Mouse (Mus musculus) myocyte (in vitro differentiated cells): ENCODE data around the gene Pld3.

ENCODE experiments used
- CEBPB ChIP-seq: IDR thresholded peaks from 2 replicates; pipeline ENCODE4 v1.6.1; 2011; ENCODE audit warnings: mild to moderate bottlenecking, moderate library complexity; ENCODE audit not compliant: poor library complexity, insufficient read depth, severe bottlenecking
- MAX ChIP-seq: IDR thresholded peaks from one replicate; pipeline ENCODE4 v1.6.1; 2011; ENCODE audit warnings: low read depth, mild to moderate bottlenecking, control low read depth
- MYOD1 ChIP-seq, 3 experiments: IDR thresholded peaks; one replicate each; pipeline ENCODE4 v1.6.1; 2011; ENCODE audit warnings: control low read depth in 2 of 3, low read depth in 2 of 3, mild to moderate bottlenecking in 2 of 3, moderate library complexity in 1 of 3; ENCODE audit not compliant: insufficient read length in 2 of 3, control insufficient read depth in 1 of 3
- MYOG ChIP-seq, 3 experiments: IDR thresholded peaks; one replicate each; pipeline ENCODE4 v1.6.1; 2011; ENCODE audit warnings: control low read depth in 2 of 3, low read depth in 2 of 3, mild to moderate bottlenecking in 2 of 3; ENCODE audit not compliant: insufficient read length in 2 of 3, control insufficient read depth in 1 of 3, insufficient read depth in 1 of 3
- POLR2A ChIP-seq: IDR thresholded peaks from one replicate; pipeline ENCODE4 v1.6.1; 2011; ENCODE audit warnings: low read depth, mild to moderate bottlenecking, control low read depth, moderate library complexity; ENCODE audit not compliant: insufficient read length
- REST ChIP-seq: IDR thresholded peaks from one replicate; pipeline ENCODE4 v1.6.1; 2011; ENCODE audit warnings: mild to moderate bottlenecking, control low read depth, moderate library complexity; ENCODE audit not compliant: insufficient read depth, insufficient read length
- TCF12 ChIP-seq: IDR thresholded peaks from one replicate; pipeline ENCODE4 v1.6.1; 2011; ENCODE audit warnings: mild to moderate bottlenecking, control low read depth; ENCODE audit not compliant: poor library complexity, insufficient read depth, severe bottlenecking
- TCF3 ChIP-seq: IDR thresholded peaks from one replicate; pipeline ENCODE4 v1.6.1; 2011; ENCODE audit warnings: low read depth, control low read depth; ENCODE audit not compliant: insufficient read length
- USF1 ChIP-seq: IDR thresholded peaks from one replicate; pipeline ENCODE4 v1.6.1; 2011; ENCODE audit warnings: low read depth, mild to moderate bottlenecking, control low read depth, moderate library complexity

DNA sequence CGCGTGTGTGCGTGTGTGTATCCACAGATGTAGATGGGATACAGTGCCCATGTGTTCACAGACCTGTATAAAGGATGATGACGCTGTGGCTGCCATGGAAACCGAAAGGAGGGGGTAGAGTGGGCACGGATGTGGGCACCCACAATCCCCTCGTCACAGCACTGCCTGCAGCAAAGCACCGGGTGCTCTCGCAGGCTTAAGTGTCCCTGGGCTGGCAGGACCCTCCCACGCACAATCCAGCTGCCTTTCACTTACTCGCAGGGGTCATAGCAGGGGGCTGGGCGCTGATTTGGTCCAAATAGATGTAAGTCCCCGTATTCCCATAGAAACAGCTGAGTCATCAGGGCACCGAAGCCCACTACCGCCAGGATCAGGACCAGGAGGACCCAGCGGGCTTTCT, 11.6 kb downstream of the Pld3 start:
- no peak for TF ChIP-seq POLR2A
- TF ChIP-seq REST: no peak
- no peak for TF ChIP-seq TCF3
- TF ChIP-seq MYOD1 (IDR thresholded peaks at IDR 0.05; ENCODE audit: control insufficient read depth in 1 of 3, insufficient read length in 2 of 3, low read depth in 2 of 3): no peak
- TF ChIP-seq TCF12: no peak
- no peak for TF ChIP-seq MAX
- no peak for TF ChIP-seq USF1
- TF ChIP-seq CEBPB: no peak
- no peak for TF ChIP-seq MYOG (IDR thresholded peaks at IDR 0.05; ENCODE audit: control insufficient read depth in 1 of 3, insufficient read depth in 1 of 3, insufficient read length in 2 of 3, low read depth in 2 of 3)
